Mouse (Mus musculus): ENCODE data around the gene Mgat4d. TPM values are rescaled to one million over a fixed set of nuclear protein-coding genes. Genes with fewer than 3 reads are reported as not detected.

Mgat4d gene
- polyA plus RNA-seq, 1 experiment from 2014 or later, result not detected

DNA sequence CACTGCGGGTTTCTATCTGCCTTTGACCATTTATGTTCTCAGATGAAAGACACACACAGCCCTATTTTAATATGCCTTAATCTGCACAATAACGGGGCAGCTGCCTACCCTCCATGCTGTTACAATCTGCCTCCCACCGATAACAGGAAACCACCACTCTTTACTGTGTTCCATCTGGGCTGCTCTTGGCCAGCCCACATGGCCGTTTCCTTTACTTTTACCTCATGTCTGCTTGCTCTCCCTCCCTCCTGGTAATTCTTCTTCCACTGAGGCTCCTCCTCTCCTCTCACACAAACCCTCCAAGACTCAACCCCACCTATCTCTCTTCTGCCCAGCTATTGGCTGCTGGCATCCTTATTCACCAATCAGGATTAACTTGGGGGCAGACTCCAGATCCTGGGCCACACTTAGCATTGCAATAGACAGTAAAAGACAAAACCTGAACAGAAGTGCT is 80.8 kb downstream of the Mgat4d start:
- 67% methylated on average over 4 of the region's 4 CpGs for WGBS
- peaks cover 4% of the 10 kb centered on the region; the same call in 1 of the 2 replicates for H3K4me1 ChIP-seq

More for the DNA sequence above, 80.8 kb downstream of the Mgat4d start:
- Histone ChIP-seq H3K4me3 (no peak overlapping the region), H3K27me3 (ENCODE audit: poor library complexity, severe bottlenecking) (no peaks in the 10 kb centered on the region), H3K27ac (no peak overlapping the region), H3K9me3 (no peaks in the 10 kb centered on the region), H3K36me3 (replicated peaks) (peaks cover 20% of the 10 kb centered on the region)
- DNase-seq (ENCODE audit: extremely low spot score, low spot score), result no peak

Other genes starting within 250 kb of the Mgat4d start
- 2.4 and 3.6 TPM in 2 replicates for gene Tbc1d9, start 183.1 kb upstream of the Mgat4d start, polyA plus RNA-seq (2016; fragmentation: Nextera tagmentation; extraction: Ambion mirVana)
- gene Gm10645, start 182.3 kb upstream of the Mgat4d start, polyA plus RNA-seq (2016; fragmentation: Nextera tagmentation; extraction: Ambion mirVana), result 1.4 and 2.3 TPM in 2 replicates
- not detected in 2 replicates for gene Ucp1, start 58.1 kb upstream of the Mgat4d start, polyA plus RNA-seq (2016; fragmentation: Nextera tagmentation; extraction: Ambion mirVana)
- 21.8 and 25.1 TPM in 2 replicates for gene Elmod2, start 16.0 kb upstream of the Mgat4d start, polyA plus RNA-seq (2016; fragmentation: Nextera tagmentation; extraction: Ambion mirVana)
- 3.7 and 4.0 TPM in 2 replicates for gene Clgn, start 41.4 kb downstream of the Mgat4d start, polyA plus RNA-seq (2016; fragmentation: Nextera tagmentation; extraction: Ambion mirVana)
- 108 and 109 TPM in 2 replicates for gene Scoc, start 109.9 kb downstream of the Mgat4d start, polyA plus RNA-seq (2016; fragmentation: Nextera tagmentation; extraction: Ambion mirVana)
- not detected in 2 replicates for gene Olfr370, start 187.3 kb downstream of the Mgat4d start, polyA plus RNA-seq (2016; fragmentation: Nextera tagmentation; extraction: Ambion mirVana)
- gene Ndufb7, start 218.2 kb downstream of the Mgat4d start, polyA plus RNA-seq (2016; fragmentation: Nextera tagmentation; extraction: Ambion mirVana), result 342 and 357 TPM in 2 replicates